Mouse (Mus musculus): ENCODE results near the gene Gm17124. TPM values are rescaled to one million over a fixed set of nuclear protein-coding genes. Genes with fewer than 3 reads are reported as not detected.
"Not testable (repeated sequence)": the region's sequence is repeated elsewhere in the genome, so short reads cannot be mapped to it uniquely, and the experiment has no call there.

Gene Gm17124
- not detected in 2 replicates for polyA plus RNA-seq (2015; fragmentation: Nextera tagmentation; extraction: Ambion mirVana)

DNA sequence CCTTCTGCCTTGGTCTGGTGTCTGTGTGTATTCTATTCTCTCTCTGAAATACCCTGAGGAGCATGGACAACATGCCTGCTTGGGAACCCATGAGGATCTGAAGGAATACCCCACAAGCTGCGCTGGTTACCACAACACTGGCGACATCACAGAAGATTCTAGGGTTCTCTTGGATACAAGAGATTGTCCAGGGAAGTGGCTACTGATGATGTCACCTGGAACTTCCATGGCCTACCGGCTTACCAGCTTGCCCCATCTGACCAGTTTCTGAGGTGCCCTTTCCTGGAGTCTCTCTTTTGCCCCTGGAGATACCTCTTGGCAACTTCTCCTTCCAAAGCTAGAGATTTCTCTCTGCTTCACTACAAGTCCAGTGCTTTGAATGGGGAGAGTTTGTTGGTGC lies at the start of gene Gm17124:
Gene Gm17124, minus strand, starts transcription at position 101 of the 400 bp plus-strand sequence.
- not testable (repeated sequence) for H3K4me2 ChIP-seq (ENCODE audit: low read length); H3K9me3 ChIP-seq (replicated peaks; ENCODE audit: low read length); H3K4me3 ChIP-seq (replicated peaks; ENCODE audit: low read depth, low read length); ATAC-seq (replicated peaks; ENCODE audit: low FRiP score, low read depth); H3K4me1 ChIP-seq (replicated peaks; ENCODE audit: insufficient read depth, low read length); H3K36me3 ChIP-seq (ENCODE audit: insufficient read depth, low read length); H3K27me3 ChIP-seq (ENCODE audit: insufficient read depth, low read length); H3K27ac ChIP-seq; H3K9ac ChIP-seq (ENCODE audit: low read depth, low read length); DNase-seq (ENCODE audit: low spot score)
- WGBS = no CpG with 5 or more reads among the region's 3 CpGs

DNA sequence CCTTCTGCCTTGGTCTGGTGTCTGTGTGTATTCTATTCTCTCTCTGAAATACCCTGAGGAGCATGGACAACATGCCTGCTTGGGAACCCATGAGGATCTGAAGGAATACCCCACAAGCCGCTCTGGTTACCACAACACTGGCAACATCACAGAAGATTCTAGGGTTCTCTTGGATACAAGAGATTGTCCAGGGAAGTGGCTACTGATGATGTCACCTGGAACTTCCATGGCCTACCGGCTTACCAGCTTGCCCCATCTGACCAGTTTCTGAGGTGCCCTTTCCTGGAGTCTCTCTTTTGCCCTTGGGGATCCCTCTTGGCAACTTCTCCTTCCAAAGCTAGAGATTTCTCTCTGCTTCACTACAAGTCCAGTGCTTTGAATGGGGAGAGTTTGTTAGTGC lies 42.1 kb upstream of the Gm17124 start, which contains the start of gene Gm3633:
Gene Gm3633, minus strand, starts transcription at position 101 of the 400 bp plus-strand sequence.
- H3K9me3 ChIP-seq (replicated peaks; ENCODE audit: low read length); ATAC-seq (replicated peaks; ENCODE audit: low FRiP score, low read depth); H3K27ac ChIP-seq; DNase-seq (ENCODE audit: low spot score); H3K4me3 ChIP-seq (replicated peaks; ENCODE audit: low read depth, low read length); H3K9ac ChIP-seq (ENCODE audit: low read depth, low read length); H3K4me1 ChIP-seq (replicated peaks; ENCODE audit: insufficient read depth, low read length); H3K36me3 ChIP-seq (ENCODE audit: insufficient read depth, low read length); H3K4me2 ChIP-seq (ENCODE audit: low read length); H3K27me3 ChIP-seq (ENCODE audit: insufficient read depth, low read length): not testable (repeated sequence)
- no CpG with 5 or more reads among the region's 2 CpGs for WGBS

Small RNA genes lying within 50 kb of the gene (microRNA-seq; reads per million reads assigned to microRNA genes)
- not detected for gene Gm23620
- not detected for gene Gm25228

Other genes with a start within 250 kb of the Gm17124 start
- not detected in 2 replicates for gene Gm8005, start 160.2 kb downstream of the Gm17124 start, polyA plus RNA-seq (2015; fragmentation: Nextera tagmentation; extraction: Ambion mirVana)
- gene Gm8011, start 136.0 kb downstream of the Gm17124 start, polyA plus RNA-seq (2015; fragmentation: Nextera tagmentation; extraction: Ambion mirVana) = not detected in 2 replicates
- gene Gm8020, start 97.5 kb downstream of the Gm17124 start, polyA plus RNA-seq (2015; fragmentation: Nextera tagmentation; extraction: Ambion mirVana) = not detected in 2 replicates
- not detected in 2 replicates for gene Gm8024, start 75.6 kb downstream of the Gm17124 start, polyA plus RNA-seq (2015; fragmentation: Nextera tagmentation; extraction: Ambion mirVana)
- not detected in 2 replicates for gene Gm3633, start 42.0 kb upstream of the Gm17124 start, polyA plus RNA-seq (2015; fragmentation: Nextera tagmentation; extraction: Ambion mirVana)
- gene Gm10378, start 56.1 kb upstream of the Gm17124 start, polyA plus RNA-seq (2015; fragmentation: Nextera tagmentation; extraction: Ambion mirVana) = not detected in 2 replicates
- gene Gm3015, start 168.9 kb upstream of the Gm17124 start, polyA plus RNA-seq (2015; fragmentation: Nextera tagmentation; extraction: Ambion mirVana) = not detected in 2 replicates
- not detected in 2 replicates for gene Gm10377, start 198.1 kb upstream of the Gm17124 start, polyA plus RNA-seq (2015; fragmentation: Nextera tagmentation; extraction: Ambion mirVana)

All from kidney, postnatal 0 days (tissue).